Mouse (Mus musculus) cerebellum, adult 18-20 months (tissue): Measurements from ENCODE around the gene Cd70.
A peak's percentile ranks its signal among the peaks of the same experiment; 100 is the strongest.

Experiments
- DNase-seq, 2 experiments: peaks; one replicate each; pipeline ENCODE4 v3.0.0; 2021

The Cd70 gene

GRCm38 (mm10) chr17:57148994-57149803 is at the start of gene Cd70:
Gene Cd70, minus strand, starts transcription at chr17:57149777.
- peak; percentile 21 to 45 for DNase-seq

GRCm38 (mm10) chr17:57198252-57198651 is 48.7 kb upstream of the Cd70 start:
- no peak for DNase-seq

GRCm38 (mm10) chr17:57195326-57196010 is 45.9 kb upstream of the Cd70 start:
- DNase-seq: no peak

GRCm38 (mm10) chr17:57194771-57195170 is 45.2 kb upstream of the Cd70 start:
- DNase-seq: no peak

DNA sequence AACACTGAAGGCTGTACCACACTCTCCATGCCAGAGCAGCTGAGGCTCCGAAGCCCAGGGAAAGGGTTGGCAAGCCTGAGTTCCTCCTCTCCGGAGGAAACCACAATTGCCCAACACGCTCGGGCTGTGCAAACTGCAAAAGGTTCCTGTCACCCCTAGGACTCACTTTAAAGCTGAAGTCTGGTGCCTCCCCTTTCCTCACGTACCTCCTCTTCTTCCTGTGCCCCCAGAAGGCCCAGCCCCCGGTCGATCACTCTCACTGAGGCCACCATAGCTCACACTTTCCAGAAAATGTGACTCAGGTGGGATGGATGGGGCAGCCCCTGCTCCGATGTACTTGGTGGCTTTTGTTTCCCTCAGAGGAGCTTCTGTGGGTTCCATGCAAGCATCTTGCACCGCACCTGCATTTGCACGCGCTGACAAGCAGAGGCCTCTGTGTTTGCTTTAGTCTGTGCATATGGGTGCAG is 44.5 kb upstream of the Cd70 start, which contains the start of gene Tnfsf14:
Gene Tnfsf14 (minus strand): TSS at position 137 of the 467 bp plus-strand sequence.
- no peak for DNase-seq

DNA sequence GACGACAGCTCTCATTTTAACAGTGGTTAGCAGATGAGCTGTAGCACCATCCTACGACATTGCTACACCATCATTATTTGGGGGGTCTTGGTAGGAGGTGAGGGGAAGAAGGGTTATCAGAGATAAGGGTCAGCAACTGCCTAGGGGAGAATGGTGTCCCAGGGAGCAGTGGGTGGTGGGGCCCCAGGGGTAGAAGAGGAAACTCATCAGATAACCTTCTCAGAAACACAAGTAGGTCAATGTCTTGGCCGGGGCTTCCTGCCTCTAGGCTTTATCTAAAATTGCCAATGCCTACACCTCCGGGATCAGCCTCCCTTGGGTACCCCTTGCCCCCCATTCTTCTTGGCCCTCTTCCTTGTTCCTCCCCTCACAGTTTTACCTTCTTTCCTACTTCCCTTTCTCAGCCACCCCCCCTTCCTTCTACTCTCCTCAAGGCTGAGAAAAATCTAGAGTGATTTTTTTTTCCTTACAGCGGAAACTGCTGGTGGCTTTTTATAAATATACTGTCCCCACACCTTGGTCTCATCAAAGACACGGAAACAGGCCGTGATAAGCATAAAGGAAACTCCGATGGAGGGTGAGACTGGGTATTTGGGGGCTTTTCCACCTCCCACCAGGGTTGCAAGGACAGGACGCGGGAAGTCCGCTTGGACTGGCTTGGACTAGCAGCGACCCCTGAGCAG is 39.1 kb upstream of the Cd70 start:
- no peak for DNase-seq

- no peak for DNase-seq
Measured at GRCm38 (mm10) chr17:57185641-57186040, 36.1 kb upstream of the Cd70 start.

DNA sequence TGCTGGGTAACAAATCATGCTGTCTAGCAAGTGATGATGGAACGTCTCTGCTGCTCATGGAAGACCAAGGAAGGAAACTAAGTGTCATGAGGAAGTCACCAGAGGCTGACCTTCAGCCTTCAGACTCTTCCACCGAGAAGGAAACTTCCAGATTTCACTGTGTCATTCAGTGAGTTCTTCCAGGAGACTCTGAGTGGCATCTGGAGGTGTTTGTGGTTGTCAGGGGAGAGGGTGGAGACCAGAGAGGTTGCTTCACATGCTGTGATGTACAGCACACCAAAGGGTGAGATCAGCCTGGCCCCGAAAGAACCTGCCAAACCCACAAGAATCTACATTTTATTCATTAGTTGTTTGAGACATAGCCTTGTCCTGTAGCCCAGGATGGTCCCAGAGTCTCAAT is 33.3 kb upstream of the Cd70 start:
- no peak for DNase-seq

- DNase-seq: peak; percentile 21 to 22
Measured at GRCm38 (mm10) chr17:57180363-57180762, 30.8 kb upstream of the Cd70 start.

DNA sequence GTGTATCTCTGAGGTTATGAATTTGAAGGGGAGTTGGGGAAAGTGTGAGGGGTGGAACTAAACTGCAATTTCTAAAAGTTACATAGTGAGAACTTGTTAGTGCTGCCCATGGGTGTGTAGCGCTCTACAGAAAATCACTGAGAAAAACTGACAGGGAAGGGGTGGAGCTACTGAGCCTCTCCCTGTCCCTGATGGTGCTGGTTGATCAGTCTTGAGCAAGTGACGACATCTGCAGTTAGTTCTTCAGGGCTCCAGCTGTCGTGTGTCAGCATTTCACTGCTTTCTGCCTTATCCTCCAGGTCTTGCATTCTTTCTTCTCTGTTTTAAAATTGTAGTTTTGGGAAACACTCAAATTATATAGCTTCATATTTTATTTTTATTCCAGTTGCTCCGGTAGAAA is 23.8 kb upstream of the Cd70 start:
- DNase-seq: no peak

DNA sequence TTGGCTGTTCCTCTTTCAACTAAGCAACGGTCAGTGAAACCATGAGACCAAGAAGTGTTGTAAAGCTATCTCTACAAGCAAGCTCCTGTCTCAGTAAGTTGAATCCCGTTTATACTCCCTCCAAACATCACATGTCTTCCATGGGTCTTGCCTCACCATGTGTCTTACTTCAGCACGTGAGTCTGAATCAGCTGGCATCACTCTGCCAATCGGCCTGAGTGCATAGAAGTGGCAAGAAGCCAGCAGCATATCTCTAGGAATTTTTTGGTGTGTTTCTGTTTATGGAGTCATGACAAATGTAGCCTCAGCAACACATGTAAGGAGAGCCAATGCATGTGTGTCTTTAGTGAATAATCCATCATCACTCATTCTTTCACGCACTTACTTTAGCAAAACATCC is 22.8 kb upstream of the Cd70 start:
- no peak for DNase-seq

- DNase-seq: no peak
Measured at GRCm38 (mm10) chr17:57170616-57171260, 21.2 kb upstream of the Cd70 start.

DNA sequence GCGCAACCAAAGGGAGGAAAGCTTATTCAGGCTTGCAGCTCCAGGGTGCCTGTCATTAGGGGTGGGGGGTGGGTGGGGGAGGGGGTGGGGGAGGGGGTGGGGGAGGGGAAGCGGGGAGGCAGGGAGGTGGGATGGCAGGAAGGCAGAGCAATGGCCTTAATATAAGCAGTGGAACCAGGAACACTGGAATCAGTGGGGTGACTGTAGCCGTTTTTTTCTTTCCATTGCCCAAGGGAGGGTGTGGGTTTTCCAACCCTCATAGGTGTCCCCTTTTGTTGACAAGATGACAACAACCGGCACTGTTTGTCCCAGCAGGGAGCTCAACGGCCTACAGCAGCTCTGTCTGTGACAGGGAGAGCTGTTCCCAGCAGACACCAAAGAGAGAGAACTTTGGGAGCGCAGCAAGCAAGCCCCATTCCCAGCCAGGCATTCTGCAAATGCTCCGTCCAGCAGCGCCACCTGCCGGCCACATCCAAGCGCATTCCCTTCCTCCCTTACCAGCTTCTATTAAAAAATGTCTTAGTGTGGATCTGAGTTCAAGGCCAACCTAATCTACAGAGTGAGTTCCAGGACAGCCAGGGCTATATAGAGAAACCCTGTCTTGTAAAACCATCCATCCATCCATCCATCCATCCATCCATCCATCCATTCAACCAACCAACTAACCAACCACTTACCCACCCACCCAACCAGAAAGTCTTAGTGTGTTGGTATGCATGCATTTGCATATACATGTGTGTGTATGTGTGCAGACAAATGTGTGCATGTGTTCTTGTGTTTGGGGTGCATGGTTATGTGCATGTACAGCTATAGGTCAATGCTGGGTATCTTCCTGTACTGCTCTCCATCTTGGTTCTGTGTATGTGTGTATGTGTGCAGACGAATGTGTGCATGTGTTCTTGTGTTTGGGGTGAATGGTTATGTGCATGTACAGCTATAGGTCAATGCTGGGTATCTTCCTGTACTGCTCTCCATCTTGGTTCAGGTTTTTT is 17.5 kb upstream of the Cd70 start:
- peak; percentile 87 to 94 for DNase-seq

- DNase-seq: no peak
Measured at GRCm38 (mm10) chr17:57153787-57154186, 4.2 kb upstream of the Cd70 start.

DNA sequence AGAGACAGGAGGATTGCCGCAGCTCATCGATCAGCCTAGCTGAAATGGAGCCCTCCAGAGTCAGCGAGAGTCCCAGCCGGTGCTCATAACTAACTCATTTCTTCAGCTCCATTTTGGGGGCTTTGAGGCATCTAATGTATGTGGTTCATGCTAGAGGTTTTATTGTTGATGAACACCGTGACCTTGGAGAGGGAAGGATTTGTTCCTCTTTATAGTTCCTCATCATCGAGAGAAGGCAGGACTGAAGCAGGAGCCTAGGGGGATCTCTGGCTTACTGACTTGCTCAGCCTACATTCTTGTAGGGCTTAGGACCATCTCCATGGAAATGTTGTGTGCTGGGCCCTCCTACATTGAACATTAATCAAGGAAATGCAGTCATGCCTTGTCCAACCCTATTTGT is 3.4 kb upstream of the Cd70 start:
- DNase-seq: no peak

DNA sequence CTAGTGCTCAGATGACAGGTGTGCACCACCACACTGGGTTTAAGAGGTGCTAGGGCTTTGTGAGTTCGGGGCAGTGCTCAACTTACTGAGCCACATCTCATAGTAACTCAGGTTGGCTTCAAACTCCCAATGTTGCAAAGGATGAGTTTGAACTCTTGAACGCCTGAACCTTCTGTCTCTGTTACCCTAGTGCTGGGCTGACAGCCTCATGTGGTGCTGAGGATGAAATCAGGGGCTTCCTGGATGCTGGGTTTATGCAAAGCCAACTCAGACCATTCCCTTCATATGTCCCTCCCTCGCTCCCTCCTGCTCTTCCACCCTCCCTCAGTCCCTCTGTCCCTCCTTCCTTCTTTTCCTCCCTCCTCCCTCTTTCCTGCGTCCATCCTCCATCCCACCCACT is 1.2 kb downstream of the Cd70 start:
- DNase-seq: no peak

DNA sequence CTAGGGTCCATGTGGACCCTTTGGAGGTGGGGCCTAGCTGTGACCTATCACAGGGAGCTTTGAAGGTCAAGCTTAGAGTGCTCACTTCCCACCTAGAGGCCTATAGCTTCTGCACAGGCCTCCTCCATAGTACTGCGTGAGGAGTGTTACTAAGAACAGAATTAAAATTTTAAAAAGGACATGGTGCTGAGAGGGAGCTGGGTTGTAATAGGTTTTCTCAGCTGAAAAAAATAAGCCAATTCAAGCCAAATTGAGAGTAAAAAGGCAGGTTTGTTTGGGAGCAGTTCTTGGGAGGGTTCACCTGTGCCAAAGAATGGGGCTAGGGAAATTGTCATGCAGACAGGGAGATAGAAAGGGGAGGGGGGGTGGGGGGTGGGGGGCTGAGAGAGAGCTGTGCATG is 4.5 kb downstream of the Cd70 start:
- DNase-seq: no peak

GRCm38 (mm10) chr17:57143704-57144103 is 5.9 kb downstream of the Cd70 start:
- DNase-seq: no peak

GRCm38 (mm10) chr17:57139708-57140107 is 9.9 kb downstream of the Cd70 start:
- DNase-seq: no peak

DNA sequence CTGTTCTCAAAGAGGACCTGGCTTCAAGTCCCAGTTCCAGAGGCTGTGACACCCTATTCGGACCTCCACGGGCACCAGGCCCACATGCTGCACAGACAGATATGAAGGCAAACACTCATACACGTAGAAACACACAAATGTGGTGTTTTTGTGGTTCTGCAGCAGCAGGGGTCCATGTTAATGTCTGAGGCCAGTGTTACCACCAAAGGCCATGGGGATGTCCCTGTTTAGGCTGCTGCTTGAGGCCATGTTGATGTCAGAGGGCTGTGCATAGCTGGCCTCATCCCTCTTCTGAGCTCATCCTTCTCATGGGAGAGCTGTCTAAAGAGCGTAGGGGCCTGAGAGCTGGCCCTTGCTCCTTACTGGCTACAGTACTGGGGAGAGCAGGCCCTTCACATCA is 10.9 kb downstream of the Cd70 start:
- no peak for DNase-seq

DNA sequence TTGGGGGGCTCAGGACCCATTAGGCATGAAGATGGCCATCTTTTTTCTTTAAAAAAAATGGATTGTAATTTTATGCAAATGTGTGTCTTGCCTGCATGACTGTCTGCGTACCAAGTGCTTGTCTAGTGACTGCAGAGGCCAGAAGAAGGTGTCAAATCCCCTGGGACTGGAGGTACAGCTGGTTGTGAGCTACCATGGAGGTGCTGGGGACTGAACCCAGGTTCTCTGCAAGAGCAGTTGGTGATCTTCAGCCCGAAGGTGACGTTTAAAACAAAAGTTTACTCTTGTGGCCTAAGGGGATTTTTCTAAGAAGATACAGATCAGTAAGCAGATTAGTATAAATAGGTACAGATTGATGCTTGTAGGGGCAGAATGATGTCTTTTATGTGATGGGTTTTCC is 13.9 kb downstream of the Cd70 start:
- no peak for DNase-seq

DNA sequence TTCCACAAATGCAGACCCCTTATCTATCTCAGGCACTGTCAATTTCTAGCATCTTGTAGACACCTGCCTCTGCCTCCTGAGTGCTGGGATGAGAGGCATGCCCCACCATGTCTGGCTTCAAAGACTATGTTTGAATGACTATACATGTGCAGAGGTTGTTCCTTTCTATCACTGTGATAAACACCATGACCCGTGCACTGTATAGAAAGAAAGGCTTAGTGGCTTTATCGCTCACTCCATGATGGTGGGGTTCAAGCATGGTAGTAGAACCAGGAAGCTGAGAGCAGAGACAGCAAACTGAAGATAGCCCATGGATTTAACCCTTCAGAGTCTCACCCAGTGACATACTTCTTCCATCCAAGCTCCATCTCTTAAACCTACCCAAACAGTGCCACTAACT is 14.9 kb downstream of the Cd70 start:
- no peak for DNase-seq
